Mouse (Mus musculus): Measurements from ENCODE around the gene Pfkl.
"Not testable (repeated sequence)": the region's sequence is repeated elsewhere in the genome, so short reads cannot be mapped to it uniquely, and the experiment has no call there.

The Pfkl gene

DNA sequence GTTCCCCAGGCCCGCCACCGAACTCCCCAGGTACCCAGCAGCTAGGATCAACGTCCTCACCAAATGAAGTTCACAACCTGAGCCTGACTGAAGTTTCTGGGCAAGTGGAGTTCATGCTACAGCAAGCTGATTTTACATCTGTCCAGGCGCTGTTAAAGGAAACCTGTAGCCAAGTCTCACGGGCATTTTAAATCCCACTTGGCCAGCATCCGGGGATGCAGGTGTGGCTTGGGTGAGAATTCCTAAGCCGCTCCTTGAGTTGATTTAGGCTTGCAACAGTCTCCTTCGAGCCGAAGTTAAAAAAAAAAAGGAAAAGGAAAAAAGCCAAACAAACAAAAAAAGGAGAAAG is at the start of gene Pfkl:
TSS of gene Pfkl (minus strand) at position 139 of the 349 bp plus-strand sequence.
- DNase-seq = no peak

DNA sequence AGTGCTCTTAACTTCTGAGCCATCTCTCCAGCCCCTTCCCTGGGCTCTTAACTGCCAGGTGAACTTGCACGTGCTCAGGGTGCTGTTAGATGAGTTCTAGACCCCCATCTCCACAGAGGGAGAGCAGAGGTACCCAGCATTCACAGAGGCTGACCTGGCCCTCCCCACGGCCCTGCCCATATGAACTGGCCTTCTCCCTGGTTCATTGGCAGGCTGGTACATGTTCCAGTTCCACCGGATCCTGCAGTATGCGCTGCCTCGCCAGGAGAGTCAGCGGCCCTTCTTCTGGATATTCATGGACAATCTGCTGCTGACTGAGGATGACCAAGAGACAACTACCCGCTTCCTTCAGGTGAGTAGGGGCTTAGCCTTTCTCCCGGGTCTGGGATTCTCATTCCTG is 47.2 kb upstream of the Pfkl start:
- DNase-seq = no peak

DNA sequence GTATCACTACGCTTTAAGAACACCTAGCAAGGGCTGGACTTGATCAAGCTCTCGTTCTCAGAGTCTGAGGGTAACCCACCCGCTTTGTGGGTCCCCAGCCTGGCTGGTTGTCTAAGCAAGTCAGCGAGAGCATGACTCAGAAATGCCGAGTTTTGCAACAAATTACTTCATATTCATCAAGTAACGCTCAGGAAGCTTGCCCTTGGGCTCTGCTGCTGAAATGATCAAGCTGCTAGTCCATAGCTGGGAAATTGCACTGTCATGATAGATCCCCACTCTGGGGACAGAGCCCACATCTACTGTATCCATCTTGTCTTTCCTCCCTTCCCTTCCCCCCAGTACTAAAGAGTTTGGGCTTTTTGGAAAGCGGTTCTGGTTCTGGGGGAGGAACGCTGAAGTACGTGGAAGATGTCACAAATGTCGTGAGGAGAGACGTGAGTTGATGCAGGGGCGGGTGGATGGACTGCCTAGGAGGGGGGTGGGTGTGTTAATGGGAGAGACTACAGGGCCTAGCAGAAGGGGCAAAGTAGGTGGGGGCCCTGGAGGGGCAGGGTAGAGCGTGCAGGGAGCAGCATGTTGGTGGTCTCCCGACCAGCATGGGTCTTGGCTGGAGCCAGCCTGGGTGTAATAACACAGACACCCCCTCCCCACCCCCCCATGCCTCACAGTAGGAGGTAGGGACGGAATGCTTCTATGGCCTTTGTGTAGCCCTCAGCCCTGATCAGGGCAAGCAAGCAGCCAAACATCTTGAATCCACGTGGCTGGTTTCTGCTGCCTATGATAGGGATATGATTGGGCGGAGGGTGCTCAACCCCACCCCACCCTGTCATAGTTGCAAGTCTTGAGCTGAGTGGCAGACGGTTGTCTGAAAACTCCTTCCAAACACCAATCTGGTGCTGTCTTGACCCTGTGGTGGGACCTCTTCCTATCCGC is 45.0 kb upstream of the Pfkl start:
- DNase-seq = peak in 1 of 2 experiments; percentile 11

DNA sequence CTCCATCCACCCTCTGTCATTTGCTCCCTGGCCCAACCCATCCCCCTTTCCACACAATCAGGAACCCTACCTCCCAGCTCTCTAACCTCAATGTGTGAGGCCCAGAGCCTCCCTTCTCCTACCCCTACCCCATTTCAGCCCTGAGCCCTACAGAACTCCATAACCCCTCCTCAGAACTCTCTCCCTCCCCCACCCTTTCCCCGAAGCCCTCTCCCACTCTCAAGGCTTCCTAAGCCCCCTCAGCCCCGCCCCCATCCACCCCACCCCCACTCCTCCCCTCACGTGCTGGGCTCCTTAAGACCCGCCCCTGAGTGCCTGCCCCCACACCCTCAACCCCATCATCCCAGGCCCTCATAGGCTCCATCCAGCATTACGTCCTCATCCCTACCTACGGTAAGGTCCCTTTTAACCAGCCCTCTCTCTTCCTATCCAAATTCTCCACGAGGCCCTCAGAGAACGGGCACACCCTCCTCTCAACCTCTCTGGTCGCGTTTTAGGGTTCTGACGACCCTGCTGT is 39.7 kb upstream of the Pfkl start:
- DNase-seq = no peak

DNA sequence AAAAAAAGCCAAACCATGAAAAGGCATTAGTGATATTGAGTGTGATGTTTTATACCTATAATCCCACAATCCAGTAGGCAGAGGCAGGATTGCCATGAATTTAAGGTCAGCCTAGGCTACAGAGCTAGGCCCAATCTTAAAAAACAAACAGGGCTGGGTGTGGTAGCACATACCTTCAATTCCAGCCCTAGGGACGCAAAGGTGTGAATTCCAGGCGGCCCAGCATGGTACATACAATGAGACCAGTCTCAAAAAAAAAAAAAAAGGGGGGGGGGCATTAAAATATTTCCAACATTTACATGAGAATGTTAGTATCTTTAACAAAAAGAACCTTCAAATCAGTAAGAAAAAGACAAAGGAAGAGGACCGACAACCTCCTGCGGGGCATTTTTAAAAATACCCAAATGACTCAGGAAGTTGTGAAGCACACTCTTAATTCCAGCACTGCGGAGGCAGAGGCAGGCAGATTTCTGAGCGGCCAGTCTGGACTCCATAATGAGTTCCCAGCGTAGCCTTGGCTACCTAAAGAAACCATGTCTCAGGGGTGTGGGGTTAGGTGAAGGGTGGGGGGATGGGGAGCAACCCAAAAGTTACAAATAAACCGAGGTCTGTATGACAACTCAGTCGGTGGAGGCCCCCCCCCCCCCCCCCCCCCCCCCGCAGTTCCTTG is 38.3 kb upstream of the Pfkl start:
- no peak for DNase-seq

DNA sequence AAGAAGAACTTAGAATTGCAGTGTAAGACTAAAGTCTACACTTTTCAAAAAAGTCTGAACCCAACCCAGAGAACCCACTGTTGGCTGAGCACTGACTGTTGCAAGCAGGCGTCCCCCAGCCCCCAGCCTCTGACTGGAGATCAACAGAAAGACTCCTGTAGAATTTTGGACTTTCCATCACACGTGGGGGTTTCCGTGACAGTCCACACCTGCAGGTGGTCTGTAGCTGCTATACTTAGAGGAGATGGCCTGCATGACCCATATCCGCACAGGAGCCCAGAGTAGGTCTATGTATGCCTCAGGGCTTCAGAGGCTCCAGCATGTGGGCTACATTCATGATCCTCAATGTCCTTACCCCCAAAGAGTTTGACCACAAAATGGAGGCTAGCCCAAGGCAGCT is 36.5 kb upstream of the Pfkl start:
- DNase-seq = no peak

DNA sequence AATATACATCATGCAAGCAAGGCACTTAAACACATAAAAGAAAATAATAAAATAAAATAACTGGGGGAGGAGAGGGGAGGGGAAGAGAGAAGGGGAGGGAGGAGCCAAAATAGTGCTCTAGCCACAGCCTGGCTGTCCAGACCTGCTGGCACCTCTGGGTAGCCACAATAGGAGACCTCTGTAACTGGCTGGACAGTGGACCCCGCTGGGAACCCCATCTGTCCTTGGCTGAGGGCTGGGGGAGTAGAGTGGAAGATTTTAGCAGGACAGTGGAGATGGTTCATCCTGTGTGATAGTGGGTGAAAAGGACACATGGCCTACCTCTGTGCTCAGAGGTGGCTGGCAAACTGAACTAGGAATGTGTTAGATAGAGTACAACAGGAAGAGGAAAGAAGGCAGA is 34.6 kb upstream of the Pfkl start:
- DNase-seq = no peak

DNA sequence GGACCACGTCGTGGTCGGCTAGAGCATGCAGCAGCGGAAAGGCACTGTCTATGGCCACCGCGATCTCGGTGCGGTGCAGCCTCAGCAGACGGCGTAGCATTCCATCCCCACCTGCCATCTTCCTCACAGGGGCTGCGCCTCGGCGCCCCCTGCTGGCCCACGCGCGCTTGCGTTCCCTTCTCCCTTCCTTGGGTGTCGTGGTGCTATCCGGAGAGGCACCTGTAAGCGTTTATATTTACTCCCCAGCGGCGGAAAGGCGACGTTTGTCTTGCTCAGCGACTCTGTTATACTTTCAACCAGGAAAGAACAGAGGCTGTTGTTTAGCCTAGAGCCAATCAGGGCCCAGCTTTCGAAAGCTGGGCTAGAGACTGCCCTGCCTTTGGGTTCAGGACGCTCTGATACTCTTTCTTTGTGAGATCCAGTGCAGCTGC is 33.5 kb upstream of the Pfkl start, which contains the start of gene Aire:
TSS of gene Aire (minus strand) at position 205 of the 431 bp plus-strand sequence.
- DNase-seq = peak; percentile 44 to 61

DNA sequence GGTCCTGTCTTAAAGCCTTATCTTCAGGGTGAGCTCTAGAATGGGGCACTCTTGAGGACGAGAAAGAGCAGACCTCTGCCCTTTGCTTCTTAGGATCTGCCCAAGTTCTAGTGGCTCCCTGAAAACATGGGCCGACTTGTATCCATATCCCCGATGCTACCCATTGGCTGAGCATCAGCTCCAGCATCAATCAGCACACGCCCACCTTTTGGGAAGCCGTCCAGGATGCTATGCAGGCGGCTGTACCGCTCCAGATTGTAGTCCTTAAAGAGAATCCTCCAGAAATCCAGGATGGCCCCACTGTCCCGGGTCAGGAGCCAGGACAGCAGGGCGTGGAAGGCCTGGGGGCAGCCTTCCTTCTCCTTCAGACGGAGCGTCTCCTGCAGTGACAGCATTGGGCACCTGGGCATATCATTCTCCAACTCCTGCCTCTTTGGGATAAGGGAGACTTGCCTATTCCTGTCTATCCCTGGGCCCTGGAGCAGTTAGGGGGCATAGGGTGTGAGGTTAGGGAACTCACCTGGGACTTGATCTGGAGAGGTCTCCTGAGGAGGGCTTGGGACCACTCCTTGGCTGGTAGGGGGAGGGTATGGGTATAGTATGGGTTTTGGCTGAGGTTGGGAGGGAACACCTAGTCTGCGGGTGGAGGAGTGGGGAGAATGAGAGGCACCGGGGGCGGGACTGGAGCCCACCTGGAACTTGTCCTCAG is 33.0 kb upstream of the Pfkl start:
- DNase-seq = no peak

DNA sequence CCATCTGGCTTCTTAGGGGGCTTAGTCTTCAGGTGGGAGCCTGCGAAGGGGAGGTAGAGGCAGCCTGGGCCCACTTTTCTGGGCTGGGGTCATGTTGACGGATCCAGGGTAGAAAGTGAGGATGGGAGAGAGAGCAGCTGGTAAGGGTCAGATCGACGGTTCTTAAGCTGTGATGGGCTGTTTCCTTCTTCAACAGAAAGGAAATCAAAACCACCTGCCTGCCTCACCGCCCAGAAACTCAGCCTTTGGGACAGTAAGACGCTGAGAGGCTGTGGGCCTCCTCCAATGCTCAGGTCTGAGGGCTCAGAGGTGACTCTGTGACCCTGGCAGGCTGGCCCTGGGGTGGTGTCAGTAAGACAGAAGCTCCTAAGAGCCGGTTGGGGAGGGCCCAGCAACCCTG is 32.2 kb upstream of the Pfkl start:
- DNase-seq = no peak

DNA sequence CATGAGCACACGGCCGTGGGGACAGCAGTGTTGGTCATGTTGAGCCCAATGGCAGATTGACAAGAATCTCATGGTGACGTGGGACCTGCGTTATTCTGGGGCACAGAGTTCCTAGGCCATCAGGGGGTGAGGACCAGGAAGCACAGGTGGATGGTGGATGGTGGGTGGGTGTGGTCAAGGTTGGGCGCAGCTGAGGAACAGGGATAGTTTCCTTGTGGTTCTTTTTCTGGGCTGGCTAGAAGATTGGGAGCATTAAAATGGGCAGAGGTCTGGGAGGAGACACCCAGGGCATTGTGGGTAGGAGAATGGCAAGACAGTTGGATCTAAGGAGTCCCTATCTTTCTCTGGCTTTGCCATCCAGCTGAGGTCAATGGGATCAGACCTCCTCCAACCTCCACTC is 31.8 kb upstream of the Pfkl start, which contains the start of gene Dnmt3l:
TSS of gene Dnmt3l (plus strand) at position 301 of the 400 bp plus-strand sequence.
- no peak for DNase-seq

DNA sequence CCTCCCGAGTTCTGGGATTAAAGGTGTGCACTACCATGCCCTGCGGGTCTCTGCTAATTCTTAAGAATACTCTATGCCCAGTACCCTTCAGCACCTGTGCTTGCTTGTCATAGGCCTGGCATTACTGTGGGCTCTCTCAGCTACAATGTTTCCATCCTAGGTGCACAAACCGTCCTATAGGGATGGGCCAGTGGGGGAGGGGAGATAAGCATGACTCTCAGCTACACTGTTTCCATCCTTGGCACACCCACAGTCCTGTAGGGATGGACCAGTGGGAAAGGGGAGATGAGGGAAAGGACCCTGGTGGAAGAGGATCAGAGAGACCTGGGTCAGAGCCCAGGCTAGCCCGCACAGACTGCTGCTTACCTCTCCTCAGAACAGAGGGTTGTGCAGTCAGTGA is 27.3 kb upstream of the Pfkl start:
- no peak for DNase-seq

DNA sequence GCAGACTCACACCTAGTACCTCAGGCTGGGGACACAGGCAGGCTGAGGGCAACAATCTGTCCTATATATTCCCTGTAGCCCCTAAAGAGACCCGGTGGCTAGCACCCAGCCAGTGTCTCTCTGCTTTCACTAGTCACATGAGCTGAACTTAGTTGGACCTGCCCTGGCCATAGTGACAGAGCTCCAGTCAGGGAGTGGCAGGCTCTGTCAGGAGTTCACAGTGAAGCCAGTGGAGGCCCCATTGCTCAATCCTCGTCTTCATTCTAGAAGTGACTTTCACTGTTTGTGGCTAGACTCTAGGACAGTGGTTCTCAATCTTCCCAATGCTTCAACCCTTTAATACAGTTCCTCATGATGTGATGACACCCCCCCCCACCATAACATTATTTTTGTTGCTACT is 22.1 kb upstream of the Pfkl start:
- no peak for DNase-seq

DNA sequence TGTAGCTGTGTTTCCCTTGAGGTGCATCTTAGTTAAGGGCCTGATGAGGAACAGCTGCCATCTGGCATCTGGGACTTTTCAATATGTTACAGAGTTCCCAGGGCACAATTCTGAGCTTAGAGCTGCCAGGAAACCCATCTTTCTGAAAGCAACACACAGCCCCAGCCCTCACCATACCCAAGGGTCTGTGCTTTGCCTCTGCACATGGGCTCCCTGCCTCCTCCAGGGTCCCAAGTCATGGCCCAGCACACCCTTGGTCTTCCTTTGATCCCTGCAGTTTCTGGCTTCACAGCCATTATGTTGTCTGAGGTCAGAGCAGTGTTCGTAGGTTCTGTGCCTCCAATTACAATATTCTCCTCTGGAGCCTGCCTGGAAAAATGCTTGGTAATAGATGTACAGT is 19.2 kb upstream of the Pfkl start:
- DNase-seq = no peak

DNA sequence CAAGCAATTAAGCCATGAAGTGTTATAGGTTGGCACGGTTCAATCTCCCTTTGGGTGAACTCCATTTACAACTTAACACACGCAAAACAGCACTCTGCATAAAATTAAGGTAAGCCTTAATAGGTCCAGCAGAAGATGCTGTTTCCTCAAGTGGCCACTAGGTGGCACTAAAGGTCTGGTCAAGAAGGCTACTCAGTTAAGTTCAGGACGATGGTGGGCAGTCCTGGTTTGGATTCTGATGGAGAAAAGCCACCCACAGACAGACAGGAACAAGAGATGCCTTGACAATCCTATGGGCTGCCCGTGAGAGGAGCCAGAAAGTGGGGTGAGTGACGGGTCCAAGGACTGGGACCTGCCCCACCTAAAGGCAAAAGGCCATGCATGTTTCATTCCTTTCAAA is 18.2 kb upstream of the Pfkl start:
- DNase-seq = peak; percentile 60 to 70

DNA sequence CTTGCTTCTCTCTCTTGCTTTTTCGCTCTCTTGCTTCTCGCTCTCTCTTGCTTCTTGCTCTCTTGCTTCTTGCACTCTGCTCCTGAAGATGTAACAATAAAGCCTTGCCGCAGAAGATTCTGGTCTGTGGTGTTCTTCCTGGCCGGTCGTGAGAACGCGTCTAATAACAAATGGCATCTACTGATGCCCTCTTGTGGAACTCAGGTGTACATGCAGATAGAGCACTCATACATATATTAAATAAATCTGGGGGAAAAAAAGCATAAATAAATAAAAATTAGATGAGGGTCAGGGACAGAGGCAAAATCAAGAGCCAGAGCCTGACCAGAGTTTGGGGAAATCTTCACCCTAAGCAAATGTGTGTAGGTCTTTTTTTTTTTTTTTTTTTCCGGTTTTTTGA is 15.6 kb upstream of the Pfkl start:
- DNase-seq = not testable (repeated sequence)

DNA sequence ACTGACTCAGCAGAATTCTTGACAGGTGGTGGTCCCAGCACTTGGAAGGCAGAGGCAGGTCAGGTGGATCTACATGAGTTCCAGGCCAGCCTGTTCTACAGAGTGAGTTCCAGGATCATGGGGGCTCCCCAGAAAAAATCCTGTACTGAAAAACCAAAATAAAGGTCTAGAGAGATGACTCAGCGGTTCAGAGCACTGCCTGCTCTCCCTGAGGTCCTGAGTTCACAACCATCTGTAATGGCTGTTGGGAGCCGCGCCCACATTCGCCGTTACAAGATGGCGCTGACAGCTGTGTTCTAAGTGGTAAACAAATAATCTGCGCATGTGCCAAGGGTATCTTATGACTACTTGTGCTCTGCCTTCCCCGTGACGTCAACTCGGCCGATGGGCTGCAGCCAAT is 10.1 kb upstream of the Pfkl start:
- not testable (repeated sequence) for DNase-seq

DNA sequence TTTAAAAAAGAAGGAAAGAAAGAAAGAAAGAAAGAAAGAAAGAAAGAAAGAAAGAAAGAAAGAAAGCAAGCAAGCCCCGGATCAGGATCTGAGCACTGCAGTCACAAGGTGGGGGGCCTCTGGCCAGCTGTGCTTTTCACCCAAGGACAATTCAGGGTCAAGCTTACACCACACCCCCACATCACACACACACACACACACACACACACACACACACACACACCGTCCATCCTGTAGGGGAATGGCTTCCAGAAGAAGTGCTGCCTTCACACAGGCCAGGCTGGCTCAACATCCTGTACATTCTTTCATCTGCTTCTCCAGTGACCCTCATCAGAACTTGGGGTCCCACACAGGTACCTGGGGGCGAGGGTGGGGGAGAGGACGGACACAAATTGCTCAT is 9.4 kb upstream of the Pfkl start:
- DNase-seq = no peak

DNA sequence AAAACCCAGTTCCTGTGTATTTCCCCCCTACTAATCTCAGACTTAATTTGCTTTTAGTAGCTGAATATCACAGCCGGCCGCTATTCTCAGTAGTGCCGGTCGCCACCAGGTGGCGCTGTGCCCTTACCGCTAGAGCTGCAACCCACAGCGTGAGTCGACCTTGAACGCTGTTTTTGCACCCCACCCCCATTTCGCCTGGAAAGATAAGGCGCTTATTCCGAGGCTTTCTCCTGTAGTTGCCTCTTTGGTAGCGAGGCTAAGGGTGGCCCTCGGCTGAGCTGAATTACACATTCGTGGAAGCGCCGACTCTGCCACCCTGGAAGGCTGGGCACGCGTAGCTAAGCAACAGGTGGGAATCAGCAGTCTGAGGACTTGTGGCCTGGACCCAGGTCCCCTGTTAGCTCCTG is 8.9 kb upstream of the Pfkl start:
- peak; percentile 56 to 79 for DNase-seq

DNA sequence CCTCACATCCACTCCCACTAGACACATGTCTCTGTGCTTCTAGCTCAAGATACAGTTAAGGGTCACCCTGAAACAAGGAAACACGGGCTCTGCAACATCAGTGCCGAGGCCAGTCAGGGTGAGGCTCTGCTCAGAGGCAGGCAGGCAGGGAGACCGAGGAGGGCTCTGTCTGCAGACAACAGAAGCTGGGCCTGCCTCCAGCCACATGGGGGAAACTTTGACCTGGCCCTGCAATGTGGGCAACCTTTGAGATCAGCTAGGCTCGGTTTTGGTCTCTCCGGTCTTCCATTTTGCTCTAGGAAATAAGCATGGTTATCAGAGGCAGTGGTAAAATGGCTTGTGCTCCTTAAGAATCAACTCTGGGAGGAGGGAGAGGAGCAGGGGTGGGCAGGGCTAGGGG is 6.5 kb upstream of the Pfkl start:
- peak; percentile 40 to 50 for DNase-seq

DNA sequence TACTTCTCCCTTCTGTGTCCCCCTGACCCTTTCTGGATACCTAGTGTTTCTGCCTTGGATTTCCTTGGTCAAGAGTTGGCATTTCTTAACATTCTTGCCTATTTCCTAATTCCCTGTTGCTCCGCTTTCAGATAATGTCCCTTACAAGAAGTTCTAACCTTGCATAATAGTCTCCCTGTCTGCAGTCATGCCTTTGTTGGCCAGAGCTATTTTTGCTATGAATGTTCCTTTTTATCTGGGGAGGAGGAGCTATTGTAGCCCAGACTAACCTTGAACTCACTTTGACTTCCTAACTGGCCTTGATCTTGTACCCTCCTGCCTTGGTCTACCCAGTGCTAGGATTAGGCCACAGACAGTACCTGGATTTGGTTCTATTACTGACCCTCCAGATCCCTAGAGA is 5.6 kb upstream of the Pfkl start:
- no peak for DNase-seq

DNA sequence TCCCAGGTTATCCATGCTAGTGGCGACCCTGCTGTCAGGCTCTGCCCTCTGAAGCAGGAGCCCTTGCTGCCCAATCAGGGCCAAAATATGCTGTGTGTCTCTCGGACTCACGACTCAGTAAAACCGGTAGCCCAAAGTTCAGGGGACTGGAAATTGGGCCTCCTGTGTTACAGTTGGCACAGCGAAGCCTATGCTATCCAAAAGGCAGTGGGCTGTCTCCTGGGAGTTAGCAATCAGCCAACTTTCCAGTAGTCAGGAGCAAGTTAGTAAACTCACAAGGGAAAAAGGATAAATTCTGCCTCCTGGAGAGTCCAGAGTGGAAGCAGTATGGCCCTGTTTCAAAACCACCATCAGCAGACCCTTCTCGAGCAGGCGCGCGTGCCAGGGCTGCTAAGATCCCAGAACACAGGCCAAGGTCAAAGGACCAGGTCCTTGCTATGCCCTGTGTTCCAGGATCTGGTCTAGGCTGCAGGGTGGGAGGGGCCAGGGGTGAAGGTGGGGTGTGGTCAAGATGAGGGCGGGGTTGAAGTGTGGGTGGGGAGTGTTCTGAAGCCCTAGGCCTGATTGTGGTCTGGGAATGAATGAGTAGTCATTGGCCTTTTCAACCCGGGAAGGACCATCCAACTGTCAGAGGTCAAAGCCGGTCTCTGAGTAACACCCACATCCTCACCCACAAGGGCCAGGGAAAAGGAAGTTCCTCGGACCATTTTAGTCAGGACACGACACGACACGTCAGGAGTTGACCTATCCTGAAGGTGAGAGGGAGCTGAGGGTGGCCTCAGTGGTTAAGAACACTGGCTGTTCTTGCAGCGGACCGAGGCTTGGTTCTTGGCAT is 3.0 kb upstream of the Pfkl start:
- DNase-seq = no peak
